Mouse (Mus musculus) stomach, postnatal 0 days (tissue): ENCODE results near the gene Glis2.

Experiments
- CTCF ChIP-seq: IDR thresholded peaks from 2 replicates; pipeline ENCODE4 v1.5.1; 2016; ENCODE audit warnings: antibody characterized with exemption, low read depth, mild to moderate bottlenecking, moderate library complexity
- EP300 ChIP-seq: optimal IDR thresholded peaks from 2 replicates; pipeline ENCODE3; 2016; ENCODE audit warnings: antibody characterized with exemption

DNA sequence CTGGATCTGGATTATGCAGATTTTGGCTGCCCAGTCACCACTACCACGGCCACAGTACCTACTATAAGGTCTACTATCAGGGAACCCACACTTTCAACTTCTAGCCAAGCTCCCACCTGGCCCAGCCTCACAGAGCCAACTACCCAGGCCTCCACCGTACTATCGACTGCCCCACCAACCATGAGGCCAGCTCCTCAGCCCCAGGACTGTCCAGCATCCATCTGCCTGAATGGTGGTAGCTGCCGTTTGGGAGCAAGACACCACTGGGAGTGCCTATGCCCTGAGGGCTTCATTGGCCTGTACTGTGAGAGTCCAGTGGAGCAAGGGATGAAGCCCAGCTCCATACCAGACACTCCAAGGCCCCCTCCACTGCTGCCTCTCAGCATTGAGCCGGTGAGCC lies 54.7 kb downstream of the Glis2 start:
- TF ChIP-seq CTCF (no peak), EP300 (no peak)
